Mouse (Mus musculus): Measurements from ENCODE around the gene Mmp3.
"Not testable (repeated sequence)": the region's sequence is repeated elsewhere in the genome, so short reads cannot be mapped to it uniquely, and the experiment has no call there.

Gene Mmp3

DNA sequence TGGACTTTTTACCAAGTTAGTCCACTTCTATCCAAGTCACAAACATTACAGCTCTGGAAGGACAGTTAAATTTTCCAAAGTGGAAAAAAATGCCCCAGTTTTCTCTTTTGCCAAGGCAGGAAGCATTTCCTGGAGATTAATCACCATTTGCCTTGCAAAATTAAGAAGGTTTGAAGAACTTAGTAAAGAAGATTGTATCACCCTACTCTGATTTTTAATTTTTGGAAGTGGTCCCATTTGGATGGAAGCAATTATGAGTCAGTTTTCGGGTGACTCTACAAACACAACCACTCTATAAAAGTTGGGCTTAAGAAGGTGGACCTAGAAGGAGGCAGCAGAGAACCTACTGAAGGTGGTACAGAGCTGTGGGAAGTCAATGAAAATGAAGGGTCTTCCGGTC, at the start of gene Mmp3:
Gene Mmp3 (plus strand): TSS at position 301 of the 400 bp plus-strand sequence.
- in situ Hi-C loops (cut with MboI; ENCODE audit: low sequenced_read_pairs), result no loop called here

DNA sequence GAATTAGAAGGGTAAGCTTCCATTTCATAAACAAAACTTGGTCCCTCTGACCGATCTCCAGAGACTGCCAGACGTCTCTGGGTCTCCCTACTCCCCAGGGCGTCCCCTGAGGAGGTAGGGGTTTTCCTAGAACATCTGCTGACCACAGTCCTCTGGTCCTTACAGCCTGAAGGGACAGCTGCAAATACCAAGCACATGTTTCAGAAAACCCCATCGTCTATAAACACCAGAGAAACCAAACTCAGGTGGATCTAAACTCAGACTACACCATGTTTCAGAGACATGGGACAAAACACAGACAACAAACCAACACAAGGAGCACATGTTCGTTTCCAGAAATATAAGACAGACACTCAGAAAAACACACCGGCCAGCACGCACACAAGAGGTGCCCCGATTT, 49.1 kb upstream of the Mmp3 start:
- in situ Hi-C loops (cut with MboI; ENCODE audit: low sequenced_read_pairs), result not testable (repeated sequence)

DNA sequence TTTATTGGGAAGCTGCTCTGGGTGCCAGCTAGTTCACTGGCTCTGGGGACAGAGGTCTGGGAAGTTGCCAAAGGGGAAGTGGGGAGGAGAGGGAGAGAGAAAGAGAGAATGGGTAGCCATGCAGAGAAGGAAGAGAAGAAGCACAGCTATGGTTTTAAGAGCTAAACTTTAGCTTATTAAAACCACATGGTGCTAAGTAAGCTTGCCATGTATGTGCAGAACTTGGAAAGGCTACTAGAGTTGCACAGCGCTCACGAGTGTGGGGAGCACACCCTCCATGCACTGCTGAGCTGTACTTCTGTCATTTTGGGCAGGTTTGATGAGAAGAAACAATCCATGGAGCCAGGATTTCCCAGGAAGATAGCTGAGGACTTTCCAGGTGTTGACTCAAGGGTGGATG, 7.7 kb downstream of the Mmp3 start:
- in situ Hi-C loops (cut with MboI; ENCODE audit: low sequenced_read_pairs), result no loop called here

DNA sequence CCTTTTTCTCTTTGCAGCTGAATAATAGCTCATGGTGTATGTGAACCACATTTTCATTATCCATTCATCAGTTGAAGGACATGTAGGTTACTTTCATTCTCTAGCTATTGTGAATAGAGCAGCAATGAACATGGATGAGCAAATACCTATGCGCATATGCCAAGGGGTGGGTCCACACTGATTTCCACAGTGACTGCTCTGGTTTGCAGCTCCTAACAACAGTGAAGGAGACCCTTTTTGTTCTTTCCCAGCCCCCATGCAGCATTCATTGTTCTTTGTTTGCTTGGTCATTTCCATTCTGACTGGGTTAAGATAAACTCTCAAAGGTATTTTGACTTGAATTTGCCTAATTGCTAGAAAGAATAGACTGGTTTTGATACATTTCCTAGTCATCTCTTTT, 24.6 kb downstream of the Mmp3 start:
- in situ Hi-C loops (cut with MboI; ENCODE audit: low sequenced_read_pairs), result no loop called here

DNA sequence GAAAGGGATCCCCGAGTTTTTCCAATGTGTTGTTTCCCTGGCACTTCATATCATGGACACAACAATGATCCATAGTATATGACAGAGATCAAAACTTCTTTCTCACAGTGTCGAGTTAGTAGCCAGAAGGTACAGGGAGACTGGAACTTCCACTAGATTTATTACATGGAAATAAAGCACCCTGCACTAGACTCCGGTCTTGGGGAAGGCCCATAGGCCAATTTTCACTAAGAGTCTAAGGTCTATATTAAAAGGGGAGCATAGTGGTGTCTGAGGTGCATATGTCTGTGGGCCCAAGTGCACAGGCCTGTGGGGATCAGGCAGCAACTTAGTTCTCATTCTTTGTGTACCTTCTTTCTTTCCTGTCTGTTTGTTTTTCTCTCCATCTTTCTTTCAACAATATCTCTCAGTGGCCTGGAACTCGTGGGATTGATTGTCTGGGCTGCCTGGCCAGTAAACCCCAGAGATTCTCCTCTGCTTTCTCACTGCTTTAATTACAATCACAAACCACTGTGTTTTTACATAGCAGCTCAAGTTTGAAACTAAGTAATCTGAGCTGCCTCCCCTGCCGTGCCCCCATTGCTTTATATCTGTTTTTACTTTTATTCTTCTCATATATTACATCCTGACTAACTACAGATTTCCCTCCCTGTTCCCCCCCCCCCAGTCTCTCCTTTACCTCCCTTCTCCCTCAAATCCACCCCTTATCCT, 38.2 kb downstream of the Mmp3 start:
- in situ Hi-C loops (cut with MboI; ENCODE audit: low sequenced_read_pairs), result no loop called here

DNA sequence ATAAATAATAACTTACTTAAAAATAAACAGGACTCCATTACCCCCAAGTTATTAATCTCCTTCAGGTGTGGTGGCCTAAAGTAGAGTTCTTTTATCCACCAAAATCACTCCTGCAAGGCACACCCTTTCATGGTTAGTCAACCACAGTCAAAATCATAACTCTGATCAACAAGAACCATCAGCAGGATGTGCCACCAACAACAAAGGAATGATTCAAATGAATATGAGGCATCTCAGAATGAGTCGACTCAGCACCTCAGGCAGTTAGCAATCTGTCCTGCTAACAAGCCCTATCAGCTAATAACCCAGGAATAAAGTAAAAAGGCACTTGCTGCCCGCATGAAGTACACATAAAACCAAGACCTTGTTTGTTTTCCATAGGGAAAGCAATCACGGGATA, 55.5 kb downstream of the Mmp3 start:
- in situ Hi-C loops (cut with MboI; ENCODE audit: low sequenced_read_pairs), result no loop called here

GRCm38 (mm10) chr9:7502051-7502450, 56.4 kb downstream of the Mmp3 start, which contains the start of gene Mmp10:
Gene Mmp10 (plus strand): TSS chr9:7502352.
- in situ Hi-C loops (cut with MboI; ENCODE audit: low sequenced_read_pairs), result no loop called here
